ENCODE assay signal across 8 mouse cellular contexts in the genomic region with DNA sequence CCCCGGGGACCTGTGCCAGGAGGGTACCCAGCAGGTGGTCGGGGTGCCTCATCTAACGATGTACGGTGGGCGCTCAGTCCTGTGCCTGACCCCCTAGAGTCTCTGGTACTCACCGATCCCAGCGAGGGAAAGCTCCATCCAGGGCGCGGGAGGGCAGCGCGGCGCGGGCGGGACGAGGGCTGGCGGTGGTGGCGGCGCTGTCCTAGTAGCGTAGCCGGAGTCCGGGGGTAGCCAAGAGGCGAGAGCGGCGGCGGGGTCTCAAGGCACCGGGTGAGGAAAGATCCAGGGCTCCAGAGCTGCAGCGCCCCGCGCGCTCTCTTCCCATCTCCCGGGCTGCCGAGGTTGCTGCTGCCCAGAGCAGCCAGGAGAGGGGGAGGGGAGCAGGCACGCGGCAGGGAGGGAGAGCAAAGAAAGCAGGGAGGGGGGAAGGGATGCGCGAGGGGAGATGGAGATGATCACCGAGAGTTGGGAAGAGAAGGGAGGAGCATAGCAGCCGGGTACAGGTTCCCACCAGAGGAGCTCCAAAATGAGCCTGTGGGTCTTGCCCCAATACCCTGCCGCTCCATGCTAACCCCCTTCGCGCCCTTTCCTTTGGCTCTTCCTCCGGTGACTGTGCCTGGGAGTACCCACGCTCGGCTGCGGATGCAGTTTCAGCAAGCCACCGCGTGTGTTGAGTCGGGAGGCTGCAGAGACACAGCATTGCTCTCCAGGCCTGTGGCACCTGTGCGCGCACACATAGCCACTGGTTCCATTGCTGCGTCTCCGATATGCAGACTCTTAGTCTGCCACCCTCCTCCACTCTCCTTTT. TPM values are rescaled to one million over a fixed set of nuclear protein-coding genes. Genes with fewer than 3 reads are reported as not detected.
DNase-seq lines count a peak whose midpoint lies in the region; ATAC-seq and TF ChIP-seq lines count a peak whose summit lies in the region.

A gene (minus strand): TSS at position 769 of the 808 bp plus-strand sequence.

- peak within 1 kb of the TSS; percentile 59 for H3K9ac ChIP-seq in embryonic facial prominence, embryonic 14.5 days (ENCODE audit: low read depth, low read length)
- no peak within 1 kb of the TSS; the same call in 1 of the 2 replicates for H3K9ac ChIP-seq in intestine, embryonic 16.5 days (ENCODE audit: low read depth, low read length)
- H3K9ac ChIP-seq in midbrain, embryonic 16.5 days (ENCODE audit: low read depth, low read length): peak within 1 kb of the TSS; percentile 89

- TF ChIP-seq CTCF in E14TG2a.4 (conservative IDR thresholded peaks at IDR 0.05; ENCODE audit: low read length): no peak

- peak; percentile 90 for ATAC-seq in embryonic facial prominence, embryonic 14.5 days (ENCODE audit: low read depth)
- peak; percentile 64 for ATAC-seq in intestine, embryonic 16.5 days
- peak; percentile 94 for ATAC-seq in midbrain, embryonic 16.5 days
- ATAC-seq in megakaryocyte, adult 5-6 weeks (ENCODE audit: poor library complexity, severe bottlenecking): no peak

- H3K27me3 ChIP-seq in E14TG2a.4 (ENCODE audit: insufficient read depth, low read length): no peaks in the 10 kb centered on the region
- H3K27me3 ChIP-seq in embryonic facial prominence, embryonic 14.5 days (replicated peaks; ENCODE audit: control insufficient read depth, insufficient read depth, low read length): peaks cover 23% of the 10 kb centered on the region; the same call in 1 of the 2 replicates
- peaks cover 14% of the 10 kb centered on the region for H3K27me3 ChIP-seq in intestine, embryonic 16.5 days (replicated peaks; ENCODE audit: control insufficient read depth, insufficient read depth, low read length)
- H3K27me3 ChIP-seq in midbrain, embryonic 16.5 days (ENCODE audit: control insufficient read depth, insufficient read depth, low read depth, low read length): no peaks in the 10 kb centered on the region

- H3K4me3 ChIP-seq in E14TG2a.4 (replicated peaks; ENCODE audit: low read length): peak within 1 kb of the TSS; percentile 90
- peak within 1 kb of the TSS; percentile 53 for H3K4me3 ChIP-seq in embryonic facial prominence, embryonic 14.5 days (ENCODE audit: low read depth, low read length)
- peak within 1 kb of the TSS; percentile 44 for H3K4me3 ChIP-seq in intestine, embryonic 16.5 days (ENCODE audit: low read length)
- peak within 1 kb of the TSS; percentile 79 for H3K4me3 ChIP-seq in midbrain, embryonic 16.5 days (ENCODE audit: low read depth, low read length)

- peak within 1 kb of the TSS; percentile 92 for H3K4me2 ChIP-seq in embryonic facial prominence, embryonic 14.5 days (ENCODE audit: low read depth, low read length)
- H3K4me2 ChIP-seq in intestine, embryonic 16.5 days (ENCODE audit: low read depth, low read length): peak within 1 kb of the TSS; percentile 73
- peak within 1 kb of the TSS; percentile 79 for H3K4me2 ChIP-seq in midbrain, embryonic 16.5 days (ENCODE audit: low read length)

- H3K27ac ChIP-seq in embryonic facial prominence, embryonic 14.5 days (replicated peaks; ENCODE audit: low read depth, low read length): no peak within 1 kb of the TSS
- no peak within 1 kb of the TSS for H3K27ac ChIP-seq in intestine, embryonic 16.5 days (ENCODE audit: low read length)
- H3K27ac ChIP-seq in midbrain, embryonic 16.5 days (ENCODE audit: low read length): peak within 1 kb of the TSS; percentile 96

- peaks cover 34% of the 10 kb centered on the region for H3K4me1 ChIP-seq in E14TG2a.4 (replicated peaks; ENCODE audit: low read depth, low read length)
- H3K4me1 ChIP-seq in embryonic facial prominence, embryonic 14.5 days (ENCODE audit: control insufficient read depth, insufficient read depth, low read length): 0 out of 2 replicates have a peak, but pooled peaks cover 2% of the 10 kb centered on the region
- peaks cover 7% of the 10 kb centered on the region; the same call in 1 of the 2 replicates for H3K4me1 ChIP-seq in intestine, embryonic 16.5 days (ENCODE audit: control insufficient read depth, insufficient read depth, low read length)
- H3K4me1 ChIP-seq in midbrain, embryonic 16.5 days (ENCODE audit: control insufficient read depth, insufficient read depth, low read length): peaks cover 9% of the 10 kb centered on the region

- H3K36me3 ChIP-seq in E14TG2a.4 (ENCODE audit: insufficient read depth, low read length): 0 out of 2 replicates have a peak, but pooled peaks cover 6% of the 10 kb centered on the region
- H3K36me3 ChIP-seq in embryonic facial prominence, embryonic 14.5 days (ENCODE audit: control insufficient read depth, insufficient read depth, low read length): no peaks in the 10 kb centered on the region
- H3K36me3 ChIP-seq in intestine, embryonic 16.5 days (ENCODE audit: control insufficient read depth, insufficient read depth, low read length): no peaks in the 10 kb centered on the region
- no peaks in the 10 kb centered on the region for H3K36me3 ChIP-seq in midbrain, embryonic 16.5 days (ENCODE audit: control insufficient read depth, insufficient read depth, low read length)

- 1% methylated on average over 41 of the region's 52 CpGs for WGBS in embryonic facial prominence, embryonic 14.5 days
- WGBS in intestine, embryonic 16.5 days: under 1% methylated on average over 52 of the region's 52 CpGs
- under 1% methylated on average over 50 of the region's 52 CpGs for WGBS in midbrain, embryonic 16.5 days

- DNase-seq in WW6 (ENCODE audit: low read depth, low spot score): peak; percentile 72
- peak; percentile 64 for DNase-seq in embryonic facial prominence, embryonic 14.5 days (ENCODE audit: low spot score)
- peak; percentile 74 to 77 for DNase-seq in left cerebral cortex, adult 8-10 months (ENCODE audit: low spot score in 2 of 2)
- peak; percentile 28 for DNase-seq in urinary bladder, adult 2 months (ENCODE audit: low spot score)

- no peaks in the 10 kb centered on the region for H3K9me3 ChIP-seq in E14TG2a.4 (ENCODE audit: low read length)
- no peaks in the 10 kb centered on the region for H3K9me3 ChIP-seq in embryonic facial prominence, embryonic 14.5 days (ENCODE audit: control insufficient read depth, low read length)
- no peaks in the 10 kb centered on the region for H3K9me3 ChIP-seq in intestine, embryonic 16.5 days (ENCODE audit: control insufficient read depth, low read length)
- no peaks in the 10 kb centered on the region for H3K9me3 ChIP-seq in midbrain, embryonic 16.5 days (replicated peaks; ENCODE audit: control insufficient read depth, low read length, poor library complexity, severe bottlenecking)

RNA-seq across cellular contexts. Expression of the gene that starts here (rescaled TPM):
- polyA plus RNA-seq in embryonic facial prominence, embryonic 14.5 days (2014; fragmentation: Nextera tagmentation; extraction: Ambion mirVana): 0.59 and 0.77 TPM in 2 replicates
- polyA plus RNA-seq in intestine, embryonic 16.5 days (2015; fragmentation: Nextera tagmentation; extraction: Ambion mirVana): 0.02 and 0.04 TPM in 2 replicates
- 10 to 100 TPM; 70.6 to 88.9 (median 78.3) TPM for total RNA-seq in left cerebral cortex, adult 8-10 months (2022)
- polyA plus RNA-seq in midbrain, embryonic 16.5 days (2015; fragmentation: Nextera tagmentation; extraction: Ambion mirVana): 16.1 and 18.3 TPM in 2 replicates
- 2.2 and 2.8 TPM in 2 replicates for polyA plus RNA-seq in urinary bladder, adult 2 months (2012; rRNA removed)
- not detected in 2 replicates for total RNA-seq in megakaryocyte, adult 5-6 weeks (2015)
- not detected in 2 replicates for total RNA-seq in megakaryocyte, adult 5-6 weeks (2017)

Comparison
In these comparisons a context has a peak if more than half of its experiments do, and no peak if none do; other contexts are left out.
1. RNA of the gene that starts here (total RNA-seq): 70.6 to 88.9 TPM in left cerebral cortex, adult 8-10 months; not detected in megakaryocyte, adult 5-6 weeks; every median in the first group is over 10 times any median in the second.
2. Peak in DNase-seq, ATAC-seq, H3K4me3 ChIP-seq, H3K9ac ChIP-seq and H3K4me2 ChIP-seq in embryonic facial prominence, embryonic 14.5 days; RNA of the gene not detected or under 1 TPM.
3. Peak in ATAC-seq, H3K4me3 ChIP-seq and H3K4me2 ChIP-seq in intestine, embryonic 16.5 days; RNA of the gene not detected or under 1 TPM.
4. Peak in every context shown above with its lines, with median percentiles within 50 percentile points of each other: H3K4me3 ChIP-seq, DNase-seq and H3K4me2 ChIP-seq.